Mouse (Mus musculus): ENCODE data around the gene Slc38a8. TPM values are rescaled to one million over a fixed set of nuclear protein-coding genes. Genes with fewer than 3 reads are reported as not detected.

The Slc38a8 gene
- polyA plus RNA-seq (2015; fragmentation: Nextera tagmentation; extraction: Ambion mirVana) = 0.12 TPM in 1 of 2 replicates, not detected in the other

DNA sequence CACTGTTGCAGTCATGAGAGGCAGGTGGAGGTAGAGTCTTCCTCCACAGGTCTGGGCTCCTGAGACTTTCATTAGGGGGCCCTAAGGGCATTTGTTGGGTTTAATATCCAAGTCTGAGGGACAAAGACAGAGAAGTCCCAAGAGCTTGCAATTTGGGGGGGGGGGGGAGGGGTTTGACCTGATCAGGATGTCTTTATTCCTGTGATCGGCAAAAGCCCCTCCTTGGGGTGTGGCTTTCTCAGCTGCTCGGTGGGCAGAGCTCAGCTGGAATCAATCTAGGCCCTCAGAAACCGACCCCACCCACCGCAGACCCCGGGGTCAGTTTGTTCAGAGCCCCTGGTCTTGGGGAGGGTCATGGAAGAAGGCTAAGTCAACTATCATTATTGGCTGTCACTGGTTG, at the start of gene Slc38a8:
Gene Slc38a8 (minus strand): TSS at position 101 of the 400 bp plus-strand sequence.
- ATAC-seq = no peak
- Histone ChIP-seq H3K9me3 (replicated peaks; ENCODE audit: control insufficient read depth, low read length, poor library complexity, severe bottlenecking) (no peaks in the 10 kb centered on the region), H3K9ac (ENCODE audit: low read depth, low read length) (no peak within 1 kb of the TSS), H3K4me3 (ENCODE audit: low read depth, low read length) (no peak within 1 kb of the TSS), H3K27ac (ENCODE audit: low read length) (no peak within 1 kb of the TSS), H3K27me3 (ENCODE audit: control insufficient read depth, insufficient read depth, low read depth, low read length) (no peaks in the 10 kb centered on the region), H3K4me1 (ENCODE audit: control insufficient read depth, insufficient read depth, low read length) (peaks cover 15% of the 10 kb centered on the region), H3K36me3 (ENCODE audit: control insufficient read depth, insufficient read depth, low read length) (no peaks in the 10 kb centered on the region), H3K4me2 (ENCODE audit: low read length) (no peak within 1 kb of the TSS)
- WGBS = 48% methylated on average over 5 of the region's 5 CpGs

GRCm38 (mm10) chr8:119548560-119549113, 47.1 kb upstream of the Slc38a8 start:
- H3K9me3 ChIP-seq (replicated peaks; ENCODE audit: control insufficient read depth, low read length, poor library complexity, severe bottlenecking) = no peaks in the 10 kb centered on the region
- H3K27me3 ChIP-seq (ENCODE audit: control insufficient read depth, insufficient read depth, low read depth, low read length) = no peaks in the 10 kb centered on the region
- no peaks in the 10 kb centered on the region for H3K4me1 ChIP-seq (ENCODE audit: control insufficient read depth, insufficient read depth, low read length)
- H3K4me2 ChIP-seq (ENCODE audit: low read length) = no peak overlapping the region
- H3K4me3 ChIP-seq (ENCODE audit: low read depth, low read length) = no peak overlapping the region
- 83% methylated on average over 7 of the region's 7 CpGs for WGBS
- 0 out of 2 replicates have a peak, but pooled peaks cover 6% of the 10 kb centered on the region for H3K36me3 ChIP-seq (ENCODE audit: control insufficient read depth, insufficient read depth, low read length)
- no peak overlapping the region for H3K27ac ChIP-seq (ENCODE audit: low read length)
- no peak overlapping the region for H3K9ac ChIP-seq (ENCODE audit: low read depth, low read length)
- ATAC-seq = no peak

DNA sequence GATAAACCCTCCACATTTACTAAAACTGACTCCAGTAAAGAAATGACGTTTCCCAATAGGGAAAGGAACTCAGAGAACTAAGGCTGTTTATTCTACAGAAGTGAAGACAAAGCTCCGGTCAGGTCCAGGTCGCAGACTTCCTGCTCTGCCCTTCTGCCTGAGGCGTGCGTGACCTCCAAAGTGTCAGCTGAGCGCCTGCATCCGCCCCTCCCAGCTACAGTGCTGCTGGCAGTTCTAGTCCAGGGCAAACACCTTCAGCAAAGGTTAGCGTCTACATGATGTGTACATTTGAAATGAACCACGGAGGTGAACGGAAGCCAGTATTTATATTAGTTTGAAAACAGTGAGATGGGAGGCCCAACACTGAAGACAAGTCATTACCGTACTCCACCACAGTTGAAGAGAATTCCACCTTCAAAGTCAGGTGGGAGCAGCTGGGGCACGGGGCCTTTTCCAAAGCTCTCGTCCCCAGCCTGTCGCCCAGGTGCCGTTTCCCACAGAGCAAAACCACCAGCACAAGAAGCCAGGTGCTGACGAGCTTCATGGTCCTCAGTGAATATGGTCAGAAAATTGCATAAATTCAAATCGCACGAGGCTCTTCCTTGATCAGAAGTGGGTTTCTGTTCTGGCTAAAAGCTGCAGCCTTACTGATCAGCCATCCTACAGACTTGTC, 45.7 kb upstream of the Slc38a8 start:
- Histone ChIP-seq H3K4me3 (ENCODE audit: low read depth, low read length) (no peak overlapping the region), H3K36me3 (ENCODE audit: control insufficient read depth, insufficient read depth, low read length) (peaks cover 11% of the 10 kb centered on the region; the same call in 1 of the 2 replicates), H3K27ac (ENCODE audit: low read length) (no peak overlapping the region), H3K27me3 (ENCODE audit: control insufficient read depth, insufficient read depth, low read depth, low read length) (no peaks in the 10 kb centered on the region), H3K4me1 (ENCODE audit: control insufficient read depth, insufficient read depth, low read length) (no peaks in the 10 kb centered on the region), H3K9me3 (replicated peaks; ENCODE audit: control insufficient read depth, low read length, poor library complexity, severe bottlenecking) (no peaks in the 10 kb centered on the region), H3K9ac (ENCODE audit: low read depth, low read length) (no peak overlapping the region), H3K4me2 (ENCODE audit: low read length) (no peak overlapping the region)
- no peak for ATAC-seq
- 93% methylated on average over 18 of the region's 18 CpGs for WGBS

GRCm38 (mm10) chr8:119545791-119546190, 44.3 kb upstream of the Slc38a8 start:
- no peak overlapping the region for H3K4me2 ChIP-seq (ENCODE audit: low read length)
- H3K27me3 ChIP-seq (ENCODE audit: control insufficient read depth, insufficient read depth, low read depth, low read length) = no peaks in the 10 kb centered on the region
- H3K9ac ChIP-seq (ENCODE audit: low read depth, low read length) = no peak overlapping the region
- H3K4me1 ChIP-seq (ENCODE audit: control insufficient read depth, insufficient read depth, low read length) = no peaks in the 10 kb centered on the region
- peaks cover 22% of the 10 kb centered on the region for H3K36me3 ChIP-seq (ENCODE audit: control insufficient read depth, insufficient read depth, low read length)
- no peak overlapping the region for H3K27ac ChIP-seq (ENCODE audit: low read length)
- no peak overlapping the region for H3K4me3 ChIP-seq (ENCODE audit: low read depth, low read length)
- no peaks in the 10 kb centered on the region for H3K9me3 ChIP-seq (replicated peaks; ENCODE audit: control insufficient read depth, low read length, poor library complexity, severe bottlenecking)
- 90% methylated on average over 6 of the region's 6 CpGs for WGBS
- no peak for ATAC-seq

DNA sequence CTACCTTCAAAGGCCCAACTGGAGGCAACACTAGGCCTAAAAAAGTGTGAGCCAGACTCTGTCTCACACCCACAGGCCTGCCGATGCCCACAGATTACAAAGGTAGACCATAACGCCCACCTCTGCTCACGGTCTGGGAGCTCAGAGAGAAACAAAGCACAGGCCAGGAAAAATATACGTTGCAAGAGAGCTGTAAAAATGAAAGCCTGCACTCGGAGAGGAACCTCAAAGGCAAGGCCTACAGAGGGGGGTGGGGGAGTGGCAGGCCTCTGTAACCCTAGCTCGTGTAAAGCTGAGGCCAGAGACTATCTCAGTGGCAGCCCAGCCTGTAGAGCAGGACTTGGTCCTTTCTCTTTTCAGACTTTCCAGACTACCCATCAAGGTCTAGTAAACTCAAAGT, 43.7 kb upstream of the Slc38a8 start:
- WGBS = 82% methylated on average over 6 of the region's 6 CpGs
- Histone ChIP-seq H3K4me1 (ENCODE audit: control insufficient read depth, insufficient read depth, low read length) (no peaks in the 10 kb centered on the region), H3K27me3 (ENCODE audit: control insufficient read depth, insufficient read depth, low read depth, low read length) (no peaks in the 10 kb centered on the region), H3K4me2 (ENCODE audit: low read length) (no peak overlapping the region), H3K36me3 (ENCODE audit: control insufficient read depth, insufficient read depth, low read length) (peaks cover 28% of the 10 kb centered on the region), H3K9ac (ENCODE audit: low read depth, low read length) (no peak overlapping the region), H3K9me3 (replicated peaks; ENCODE audit: control insufficient read depth, low read length, poor library complexity, severe bottlenecking) (no peaks in the 10 kb centered on the region), H3K27ac (ENCODE audit: low read length) (no peak overlapping the region), H3K4me3 (ENCODE audit: low read depth, low read length) (no peak overlapping the region)
- ATAC-seq = no peak

DNA sequence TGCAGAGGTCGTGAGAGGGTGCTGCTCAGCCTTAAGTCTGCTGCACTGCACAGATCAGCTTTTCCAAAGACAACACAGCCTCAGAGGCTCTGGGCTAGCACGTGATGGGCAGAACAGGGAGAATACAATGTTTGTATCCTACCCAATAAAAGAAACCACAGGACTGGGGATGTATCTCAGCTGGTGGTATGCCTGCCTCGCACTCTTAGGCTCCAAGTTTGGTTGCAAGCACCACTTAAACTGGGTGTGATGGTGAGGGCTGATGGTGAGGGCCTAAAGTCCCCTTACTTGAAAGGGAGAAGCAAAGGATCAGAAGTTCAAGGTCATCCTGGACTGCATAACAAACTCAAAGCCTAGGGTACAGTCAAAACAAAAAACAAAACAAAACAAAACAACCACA, 43.1 kb upstream of the Slc38a8 start:
- no peak overlapping the region for H3K4me3 ChIP-seq (ENCODE audit: low read depth, low read length)
- ATAC-seq = no peak
- H3K36me3 ChIP-seq (ENCODE audit: control insufficient read depth, insufficient read depth, low read length) = peaks cover 30% of the 10 kb centered on the region
- no peaks in the 10 kb centered on the region for H3K9me3 ChIP-seq (replicated peaks; ENCODE audit: control insufficient read depth, low read length, poor library complexity, severe bottlenecking)
- H3K27me3 ChIP-seq (ENCODE audit: control insufficient read depth, insufficient read depth, low read depth, low read length) = no peaks in the 10 kb centered on the region
- H3K4me2 ChIP-seq (ENCODE audit: low read length) = no peak overlapping the region
- H3K27ac ChIP-seq (ENCODE audit: low read length) = no peak overlapping the region
- no peak overlapping the region for H3K9ac ChIP-seq (ENCODE audit: low read depth, low read length)
- 79% methylated on average over 3 of the region's 3 CpGs for WGBS
- no peaks in the 10 kb centered on the region for H3K4me1 ChIP-seq (ENCODE audit: control insufficient read depth, insufficient read depth, low read length)

DNA sequence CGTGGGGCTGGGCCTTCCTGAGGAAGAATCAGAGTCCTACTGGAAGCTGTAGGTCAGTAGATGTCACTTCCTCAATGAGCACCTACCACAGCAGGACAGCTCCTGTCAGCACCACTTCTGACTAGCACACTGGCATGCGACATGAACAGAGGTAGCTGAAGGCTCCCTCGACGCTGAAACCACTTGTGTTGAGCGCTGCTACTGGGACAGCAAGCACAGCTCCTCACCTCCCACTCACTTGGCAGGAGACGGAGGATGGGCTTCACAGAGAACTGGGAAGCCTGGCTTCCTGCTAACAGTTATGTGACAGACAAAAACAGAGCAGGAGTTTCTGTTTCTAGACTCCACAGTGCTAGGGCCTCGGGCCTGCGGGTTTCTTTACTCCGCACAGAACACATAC, 30.5 kb upstream of the Slc38a8 start:
- Histone ChIP-seq H3K27ac (ENCODE audit: low read length) (no peak overlapping the region), H3K4me1 (ENCODE audit: control insufficient read depth, insufficient read depth, low read length) (no peaks in the 10 kb centered on the region), H3K27me3 (ENCODE audit: control insufficient read depth, insufficient read depth, low read depth, low read length) (no peaks in the 10 kb centered on the region), H3K4me2 (ENCODE audit: low read length) (no peak overlapping the region), H3K4me3 (ENCODE audit: low read depth, low read length) (no peak overlapping the region), H3K36me3 (ENCODE audit: control insufficient read depth, insufficient read depth, low read length) (peaks cover 45% of the 10 kb centered on the region), H3K9me3 (replicated peaks; ENCODE audit: control insufficient read depth, low read length, poor library complexity, severe bottlenecking) (no peaks in the 10 kb centered on the region), H3K9ac (ENCODE audit: low read depth, low read length) (no peak overlapping the region)
- WGBS = 91% methylated on average over 9 of the region's 9 CpGs
- ATAC-seq = no peak

DNA sequence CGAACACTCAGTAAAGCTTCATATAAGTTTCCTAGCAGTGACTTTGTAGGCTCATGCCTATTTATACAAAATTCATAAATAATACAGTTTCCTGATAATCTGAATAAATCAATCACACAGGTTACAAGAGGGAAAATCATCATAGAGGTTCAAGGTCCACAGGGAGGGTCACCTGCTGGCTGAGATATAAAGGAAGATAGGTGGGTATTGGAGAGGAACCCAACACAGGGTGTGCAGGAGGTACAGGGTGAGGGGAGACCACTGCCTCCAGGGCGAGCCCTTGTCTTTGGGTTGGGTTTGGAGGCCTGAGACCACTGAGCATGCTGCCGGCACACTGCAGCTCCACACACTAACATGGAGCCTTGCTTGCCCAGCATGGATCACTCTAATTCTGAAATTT, 29.9 kb upstream of the Slc38a8 start:
- no peak overlapping the region for H3K4me2 ChIP-seq (ENCODE audit: low read length)
- no peak overlapping the region for H3K4me3 ChIP-seq (ENCODE audit: low read depth, low read length)
- H3K4me1 ChIP-seq (ENCODE audit: control insufficient read depth, insufficient read depth, low read length) = no peaks in the 10 kb centered on the region
- H3K36me3 ChIP-seq (ENCODE audit: control insufficient read depth, insufficient read depth, low read length) = peaks cover 40% of the 10 kb centered on the region
- WGBS = 88% methylated on average over 3 of the region's 3 CpGs
- H3K27me3 ChIP-seq (ENCODE audit: control insufficient read depth, insufficient read depth, low read depth, low read length) = no peaks in the 10 kb centered on the region
- no peak overlapping the region for H3K27ac ChIP-seq (ENCODE audit: low read length)
- no peak for ATAC-seq
- no peaks in the 10 kb centered on the region for H3K9me3 ChIP-seq (replicated peaks; ENCODE audit: control insufficient read depth, low read length, poor library complexity, severe bottlenecking)
- no peak overlapping the region for H3K9ac ChIP-seq (ENCODE audit: low read depth, low read length)

DNA sequence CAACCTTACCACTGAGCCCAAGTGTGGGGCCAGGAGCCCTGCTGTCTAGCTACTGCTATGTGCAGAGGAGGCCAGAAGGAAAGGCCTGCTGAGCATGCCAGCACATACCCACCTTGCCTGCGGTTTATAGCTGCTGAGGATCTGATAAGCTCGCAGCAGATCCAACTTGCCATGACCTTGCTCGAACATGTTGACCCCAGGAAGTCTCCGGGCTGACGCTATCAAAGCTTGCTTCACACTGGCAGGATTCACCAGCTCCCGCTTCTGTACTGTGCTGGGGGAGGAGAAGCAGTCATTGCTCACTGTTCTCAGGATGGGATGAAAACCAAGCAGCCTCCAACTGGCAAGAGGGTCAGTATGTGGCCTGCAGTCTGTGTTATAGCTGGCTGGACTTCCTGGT, 29.4 kb upstream of the Slc38a8 start:
- WGBS = 95% methylated on average over 6 of the region's 6 CpGs

More for the DNA sequence above, 29.4 kb upstream of the Slc38a8 start:
- H3K4me3 ChIP-seq (ENCODE audit: low read depth, low read length) = no peak overlapping the region
- no peaks in the 10 kb centered on the region for H3K9me3 ChIP-seq (replicated peaks; ENCODE audit: control insufficient read depth, low read length, poor library complexity, severe bottlenecking)
- no peak overlapping the region for H3K27ac ChIP-seq (ENCODE audit: low read length)
- no peak overlapping the region for H3K9ac ChIP-seq (ENCODE audit: low read depth, low read length)
- H3K36me3 ChIP-seq (ENCODE audit: control insufficient read depth, insufficient read depth, low read length) = peaks cover 40% of the 10 kb centered on the region
- no peak for ATAC-seq
- H3K4me1 ChIP-seq (ENCODE audit: control insufficient read depth, insufficient read depth, low read length) = no peaks in the 10 kb centered on the region
- no peak overlapping the region for H3K4me2 ChIP-seq (ENCODE audit: low read length)
- H3K27me3 ChIP-seq (ENCODE audit: control insufficient read depth, insufficient read depth, low read depth, low read length) = no peaks in the 10 kb centered on the region
